Mouse (Mus musculus) pancreas, adult 10 weeks (tissue): ENCODE results near the gene Lix1l. TPM values are rescaled to one million over a fixed set of nuclear protein-coding genes. Genes with fewer than 3 reads are reported as not detected.

Source experiments
- polyA plus RNA-seq: library from polyadenylated mRNA; stranded (reverse); fragments of 350-450 nt; fragmentation: Illumina TruSeq; extraction: RNeasy Lipid Tissue Mini Kit (QIAGEN cat#74804); gene quantifications from one replicate; pipeline ENCODE4 v1.2.3, GENCODE M21; 2015; ENCODE audit warnings: low read depth, low replicate concordance; ENCODE audit not compliant: insufficient read depth

The Lix1l gene
- 7.0 TPM for polyA plus RNA-seq

GRCm38 (mm10) chr3:96600639-96601250 lies at the start of gene Lix1l:
TSS of gene Lix1l (plus strand) at chr3:96601149.

GRCm38 (mm10) chr3:96557694-96558093 lies 43.3 kb upstream of the Lix1l start, which contains the start of gene Txnip:
TSS of gene Txnip (plus strand) at chr3:96557957.

GRCm38 (mm10) chr3:96576690-96577541 lies 24.0 kb upstream of the Lix1l start, which contains the start of gene Gm16253:
TSS of gene Gm16253 (plus strand) at chr3:96576984.

GRCm38 (mm10) chr3:96593790-96594560 lies 7.0 kb upstream of the Lix1l start, which contains the start of gene Polr3gl:
TSS of gene Polr3gl (minus strand) at chr3:96594181.

GRCm38 (mm10) chr3:96596228-96596707 lies 4.7 kb upstream of the Lix1l start, which contains the start of gene Ankrd34a:
TSS of gene Ankrd34a (plus strand) at chr3:96596636.

GRCm38 (mm10) chr3:96629729-96630600 lies 29.0 kb downstream of the Lix1l start, which contains the start of gene Rbm8a:
TSS of gene Rbm8a (plus strand) at chr3:96629933.

GRCm38 (mm10) chr3:96634928-96635879 lies 34.3 kb downstream of the Lix1l start, which contains the start of the genes Pex11b and Gm42957:
TSS of gene Pex11b (plus strand) at chr3:96635376.
TSS of gene Gm42957 (plus strand) at chr3:96635474.

GRCm38 (mm10) chr3:96645018-96645649 lies 44.2 kb downstream of the Lix1l start, which contains the start of gene Itga10:
TSS of gene Itga10 (plus strand) at chr3:96645584.

GRCm38 (mm10) chr3:96669727-96670468 lies 68.9 kb downstream of the Lix1l start, which contains the start of gene Ankrd35:
TSS of gene Ankrd35 (plus strand) at chr3:96670131.

Other genes starting within 250 kb of the Lix1l start
- gene BC107364, start 148.8 kb upstream of the Lix1l start, polyA plus RNA-seq: not detected
- not detected for gene Hfe2, start 76.0 kb upstream of the Lix1l start, polyA plus RNA-seq
- 316 TPM for gene Txnip, start 43.2 kb upstream of the Lix1l start, polyA plus RNA-seq
- gene Gm16253, start 24.2 kb upstream of the Lix1l start, polyA plus RNA-seq: not detected
- 15.7 TPM for gene Polr3gl, start 7.0 kb upstream of the Lix1l start, polyA plus RNA-seq
- not detected for gene Ankrd34a, start 4.5 kb upstream of the Lix1l start, polyA plus RNA-seq
- 9.3 TPM for gene Rbm8a, start 28.8 kb downstream of the Lix1l start, polyA plus RNA-seq
- gene Pex11b, start 34.2 kb downstream of the Lix1l start, polyA plus RNA-seq: 13.1 TPM
- gene Gm42957, start 34.3 kb downstream of the Lix1l start, polyA plus RNA-seq: not detected
- gene Itga10, start 44.4 kb downstream of the Lix1l start, polyA plus RNA-seq: 3.6 TPM
- 0.31 TPM for gene Ankrd35, start 69.0 kb downstream of the Lix1l start, polyA plus RNA-seq
- gene Pias3, start 95.2 kb downstream of the Lix1l start, polyA plus RNA-seq: 12.7 TPM
- 2.9 TPM for gene Nudt17, start 107.4 kb downstream of the Lix1l start, polyA plus RNA-seq
- gene Polr3c, start 126.5 kb downstream of the Lix1l start, polyA plus RNA-seq: 6.0 TPM
- 5.8 TPM for gene Rnf115, start 126.5 kb downstream of the Lix1l start, polyA plus RNA-seq
- not detected for gene Pdzk1, start 228.1 kb downstream of the Lix1l start, polyA plus RNA-seq
- not detected for gene Cd160, start 228.2 kb downstream of the Lix1l start, polyA plus RNA-seq